Mouse (Mus musculus): ENCODE measurements around the gene Lfng.

The Lfng gene

GRCm38 (mm10) chr5:140607001-140607835 is at the start of gene Lfng:
Lfng (plus strand) TSS chr5:140607320.
- peak; percentile 28 to 40 for DNase-seq

GRCm38 (mm10) chr5:140562601-140563000 is 44.5 kb upstream of the Lfng start:
- DNase-seq = no peak

- no peak for DNase-seq
These were observed 42.2 kb upstream of the Lfng start, which contains the start of gene Grifin for GRCm38 (mm10) chr5:140564896-140565295. Grifin (minus strand) TSS chr5:140565071.

GRCm38 (mm10) chr5:140565451-140565850 is 41.7 kb upstream of the Lfng start:
- peak; percentile 13 to 25 for DNase-seq

GRCm38 (mm10) chr5:140565856-140566255 is 41.3 kb upstream of the Lfng start:
- peak; percentile 19 for DNase-seq

- no peak for DNase-seq
These were observed 40.8 kb upstream of the Lfng start for GRCm38 (mm10) chr5:140566271-140566670.

- peak; percentile 15 to 19 for DNase-seq
These were observed 39.8 kb upstream of the Lfng start for GRCm38 (mm10) chr5:140567321-140567720.

- DNase-seq = no peak
These were observed 39.4 kb upstream of the Lfng start for GRCm38 (mm10) chr5:140567751-140568150.

- peak; percentile 44 to 70 for DNase-seq
These were observed 38.7 kb upstream of the Lfng start for GRCm38 (mm10) chr5:140568321-140568970.

GRCm38 (mm10) chr5:140569032-140569595 is 38.0 kb upstream of the Lfng start:
- DNase-seq = no peak

- no peak for DNase-seq
These were observed 36.8 kb upstream of the Lfng start for GRCm38 (mm10) chr5:140570223-140570870.

GRCm38 (mm10) chr5:140571201-140571600 is 35.9 kb upstream of the Lfng start:
- no peak for DNase-seq

GRCm38 (mm10) chr5:140571673-140572072 is 35.4 kb upstream of the Lfng start:
- peak; percentile 7 to 13 for DNase-seq

GRCm38 (mm10) chr5:140572611-140573010 is 34.5 kb upstream of the Lfng start:
- DNase-seq = no peak

GRCm38 (mm10) chr5:140575381-140575866 is 31.7 kb upstream of the Lfng start:
- no peak for DNase-seq

- no peak for DNase-seq
These were observed 27.9 kb upstream of the Lfng start for GRCm38 (mm10) chr5:140579221-140579620.

- DNase-seq = no peak
These were observed 27.3 kb upstream of the Lfng start for GRCm38 (mm10) chr5:140579771-140580170.

GRCm38 (mm10) chr5:140581569-140581968 is 25.6 kb upstream of the Lfng start:
- no peak for DNase-seq

- no peak for DNase-seq
These were observed 24.0 kb upstream of the Lfng start for GRCm38 (mm10) chr5:140582995-140583731.

GRCm38 (mm10) chr5:140583732-140584368 is 23.3 kb upstream of the Lfng start:
- no peak for DNase-seq

- DNase-seq = no peak
These were observed 17.9 kb upstream of the Lfng start for GRCm38 (mm10) chr5:140589082-140589774.

All from cerebellum, adult 18-20 months (tissue).